Mouse (Mus musculus) forebrain, embryonic 12.5 days (tissue): Measurements from ENCODE around the gene Rbm3. TPM values are rescaled to one million over a fixed set of nuclear protein-coding genes. Genes with fewer than 3 reads are reported as not detected.

ENCODE experiments used
- ATAC-seq: fragments of 200-750 bp; cut with Nextera tagmentation; 2 replicates; pipeline ENCODE4 v1.8.0; 2017; ENCODE audit warnings: moderate TSS enrichment; ENCODE audit not compliant: low FRiP score
- H3K27ac ChIP-seq: fragments of 300-500 bp; sonication (generic); 2 replicates; pipeline ENCODE4 v1.5.1; 2016; ENCODE audit warnings: mild to moderate bottlenecking
- H3K27me3 ChIP-seq: fragments of 300-500 bp; sonication (generic); 2 replicates; pipeline ENCODE4 v1.6.1; 2016; ENCODE audit warnings: mild to moderate bottlenecking
- H3K36me3 ChIP-seq: fragments of 300-500 bp; sonication (generic); replicated peaks from 2 replicates; pipeline ENCODE4 v1.6.1; 2016; ENCODE audit warnings: mild to moderate bottlenecking
- H3K4me1 ChIP-seq: fragments of 300-500 bp; sonication (generic); 2 replicates; pipeline ENCODE4 v1.6.1; 2016
- H3K4me2 ChIP-seq: fragments of 300-500 bp; sonication (generic); 2 replicates; pipeline ENCODE4 v1.6.1; 2016; ENCODE audit warnings: mild to moderate bottlenecking, moderate library complexity
- H3K4me3 ChIP-seq: fragments of 300-500 bp; sonication (generic); replicated peaks from 2 replicates; pipeline ENCODE4 v1.5.1; 2016; ENCODE audit warnings: mild to moderate bottlenecking
- H3K9ac ChIP-seq: fragments of 300-500 bp; sonication (generic); 2 replicates; pipeline ENCODE4 v1.6.1; 2016; ENCODE audit warnings: mild to moderate bottlenecking
- H3K9me3 ChIP-seq: fragments of 300-500 bp; sonication (generic); 2 replicates; pipeline ENCODE4 v1.6.1; 2016
- WGBS: fragments of 180-500 bp; shearing (Covaris S2); methylation state at CpG from one replicate; pipeline ENCODE4 v1.1.7; 2016; 5-methylcytosine and 5-hydroxymethylcytosine counted together
- polyA plus RNA-seq: library from polyadenylated mRNA; unstranded; fragments of >200 nt; fragmentation: Nextera tagmentation; extraction: Ambion mirVana; gene quantifications from 2 replicates; pipeline ENCODE4 v1.2.1, GENCODE M21; 2016

Rbm3 gene
- polyA plus RNA-seq, 1 experiment from 2014 or later = 498 TPM

DNA sequence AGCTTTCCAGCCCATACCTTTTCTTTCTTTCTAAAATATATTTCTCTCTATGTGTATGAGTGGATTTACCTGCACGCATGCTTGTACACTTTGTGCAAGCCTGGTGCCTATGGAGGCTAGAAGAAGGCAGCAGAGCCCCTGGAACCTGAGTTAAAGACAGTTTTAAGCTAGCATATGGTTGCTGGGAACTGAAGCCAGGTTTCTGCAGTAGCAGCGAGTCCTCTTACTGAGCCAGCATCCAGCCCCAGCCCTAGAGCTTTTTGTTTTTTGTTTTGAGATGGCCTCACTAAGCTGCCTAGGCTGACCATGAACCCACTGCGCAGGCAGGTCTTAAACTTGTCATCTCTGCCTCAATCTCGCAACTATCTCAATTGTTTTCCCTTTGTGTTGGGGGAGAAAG is 18.8 kb upstream of the Rbm3 start:
- H3K4me3 ChIP-seq = no peak overlapping the region
- H3K9ac ChIP-seq = no peak overlapping the region

DNA sequence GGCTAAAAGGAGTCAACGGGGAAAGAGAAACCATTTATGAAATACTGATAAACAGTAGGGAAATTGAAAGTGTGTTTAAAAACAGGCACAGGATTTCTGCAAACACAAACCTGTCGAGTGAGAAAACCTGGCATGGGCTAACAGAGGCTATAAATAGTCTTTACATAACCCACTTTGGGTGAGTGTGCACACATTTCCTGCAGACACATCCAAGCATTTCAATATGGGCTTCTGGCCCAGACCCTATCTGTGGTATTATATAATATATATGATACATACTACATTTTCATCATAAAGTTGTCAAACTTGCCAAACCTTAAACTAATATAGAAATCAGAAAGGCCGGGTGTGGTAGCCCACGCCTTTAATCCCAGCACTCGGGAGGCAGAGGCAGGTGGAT is 17.4 kb upstream of the Rbm3 start:
- Histone ChIP-seq H3K4me3 (no peak overlapping the region), H3K36me3 (no peaks in the 10 kb centered on the region), H3K27me3 (no peaks in the 10 kb centered on the region), H3K9ac (no peak overlapping the region), H3K4me2 (no peak overlapping the region), H3K27ac (no peak overlapping the region), H3K9me3 (no peaks in the 10 kb centered on the region), H3K4me1 (no peaks in the 10 kb centered on the region)
- 88% methylated on average over 5 of the region's 5 CpGs for WGBS
- no peak for ATAC-seq

More for the DNA sequence above, 18.8 kb upstream of the Rbm3 start:
- Histone ChIP-seq H3K4me1 (no peaks in the 10 kb centered on the region), H3K4me2 (no peak overlapping the region), H3K27me3 (no peaks in the 10 kb centered on the region), H3K36me3 (no peaks in the 10 kb centered on the region; the same call in 1 of the 2 replicates), H3K27ac (no peak overlapping the region), H3K9me3 (no peaks in the 10 kb centered on the region)
- ATAC-seq = no peak
- 91% methylated on average over 4 of the region's 4 CpGs for WGBS

DNA sequence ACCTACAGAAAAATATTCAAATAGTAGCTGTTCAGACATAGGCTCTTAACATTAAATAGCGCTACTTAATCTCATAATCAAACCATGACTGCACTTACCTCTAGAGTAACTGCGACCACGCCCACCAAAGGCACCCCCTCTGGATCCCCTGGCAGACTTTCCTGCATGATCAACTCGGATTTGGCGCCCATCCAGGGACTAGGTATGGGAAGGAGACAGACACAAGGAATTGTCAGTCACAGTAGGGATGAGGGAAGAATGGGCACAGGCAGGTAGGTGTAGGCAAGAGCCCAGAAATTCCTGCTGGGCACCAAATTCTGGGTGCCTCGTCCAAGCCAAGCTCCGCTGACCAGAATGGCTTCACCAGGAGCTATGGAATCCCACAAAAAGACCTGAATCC is 1.9 kb downstream of the Rbm3 start:
- peak overlapping the region; percentile 83 for H3K9ac ChIP-seq
- H3K4me3 ChIP-seq = peak overlapping the region; percentile 62
- no peak overlapping the region for H3K27ac ChIP-seq
- H3K9me3 ChIP-seq = no peaks in the 10 kb centered on the region
- WGBS = 73% methylated on average over 7 of the region's 7 CpGs
- ATAC-seq = no peak
- no peaks in the 10 kb centered on the region for H3K27me3 ChIP-seq
- H3K36me3 ChIP-seq = peaks cover 31% of the 10 kb centered on the region
- peaks cover 13% of the 10 kb centered on the region for H3K4me1 ChIP-seq
- peak overlapping the region; percentile 78 for H3K4me2 ChIP-seq

DNA sequence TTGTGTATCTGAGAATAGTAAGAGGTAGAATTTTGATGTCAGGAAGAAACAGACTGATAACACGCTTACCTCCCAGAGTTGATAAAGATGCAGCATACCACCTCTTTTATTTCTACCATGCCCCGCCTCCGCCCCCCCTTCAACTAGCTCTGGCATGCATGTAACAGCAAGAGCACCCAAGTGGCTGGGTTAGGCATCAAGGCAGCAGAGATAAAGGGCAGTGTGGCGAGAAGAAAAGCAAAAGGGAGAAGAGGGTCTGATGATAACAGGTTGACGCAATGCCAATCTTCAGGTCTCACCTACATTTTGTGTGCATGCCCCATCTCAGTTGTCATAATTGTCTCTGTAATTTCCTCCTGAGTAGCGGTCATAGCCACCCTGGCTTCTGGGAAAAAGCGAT is 2.7 kb downstream of the Rbm3 start:
- peaks cover 31% of the 10 kb centered on the region for H3K36me3 ChIP-seq
- no peak for ATAC-seq
- H3K4me2 ChIP-seq = no peak overlapping the region
- no peak overlapping the region for H3K9ac ChIP-seq
- WGBS = 90% methylated on average over 7 of the region's 7 CpGs
- H3K27me3 ChIP-seq = no peaks in the 10 kb centered on the region
- peaks cover 13% of the 10 kb centered on the region for H3K4me1 ChIP-seq
- no peak overlapping the region for H3K27ac ChIP-seq
- no peaks in the 10 kb centered on the region for H3K9me3 ChIP-seq
- H3K4me3 ChIP-seq = no peak overlapping the region

DNA sequence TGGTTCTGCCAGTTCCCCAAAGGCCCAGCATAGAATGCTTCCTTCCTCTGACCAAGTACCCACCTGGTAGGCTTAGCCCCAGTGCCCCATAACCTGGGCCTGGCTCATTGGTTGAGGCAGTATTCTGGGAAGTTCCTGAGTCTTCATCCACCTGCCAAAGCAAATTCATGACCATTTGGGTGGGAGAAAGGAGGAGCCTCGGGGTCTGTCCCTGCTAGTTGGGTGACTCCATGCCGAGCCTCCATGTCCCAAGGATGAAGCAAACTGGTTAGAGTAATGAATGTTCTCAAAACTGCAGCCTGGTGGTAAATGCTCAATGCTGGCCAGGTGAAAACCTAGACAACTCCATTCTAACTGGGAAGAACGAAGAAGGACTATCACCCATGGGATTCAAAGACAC is 4.6 kb downstream of the Rbm3 start:
- ATAC-seq = no peak

DNA sequence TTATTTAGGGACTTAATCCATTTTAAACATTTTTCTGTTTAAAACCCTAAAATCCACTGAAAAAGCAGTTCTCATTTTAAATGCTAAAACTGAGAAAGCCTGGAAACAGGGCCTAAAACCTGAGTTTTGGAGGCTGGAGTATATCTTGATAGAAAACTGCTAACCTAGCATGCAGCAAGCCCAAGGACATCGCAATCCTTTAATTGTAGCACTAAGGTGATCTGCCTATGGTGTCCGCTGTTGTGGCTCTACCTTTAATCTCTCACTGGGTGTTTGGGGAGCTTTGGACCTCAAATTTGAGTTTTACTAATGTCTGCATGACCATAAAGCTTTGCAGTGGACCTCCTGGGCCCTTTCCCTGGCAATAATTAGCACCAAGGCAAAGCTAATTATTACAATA is 5.2 kb downstream of the Rbm3 start:
- H3K9ac ChIP-seq = no peak overlapping the region
- no peak overlapping the region for H3K27ac ChIP-seq
- no peaks in the 10 kb centered on the region for H3K27me3 ChIP-seq
- ATAC-seq = no peak
- no peak overlapping the region for H3K4me3 ChIP-seq
- H3K36me3 ChIP-seq = peaks cover 31% of the 10 kb centered on the region
- H3K9me3 ChIP-seq = no peaks in the 10 kb centered on the region
- H3K4me1 ChIP-seq = peaks cover 13% of the 10 kb centered on the region
- H3K4me2 ChIP-seq = no peak overlapping the region
- WGBS = 84% methylated on average over 2 of the region's 2 CpGs

More for the DNA sequence above, 4.6 kb downstream of the Rbm3 start:
- Histone ChIP-seq H3K4me2 (no peak overlapping the region), H3K27ac (no peak overlapping the region), H3K9ac (no peak overlapping the region), H3K36me3 (peaks cover 31% of the 10 kb centered on the region), H3K27me3 (no peaks in the 10 kb centered on the region), H3K4me1 (peaks cover 13% of the 10 kb centered on the region), H3K9me3 (no peaks in the 10 kb centered on the region), H3K4me3 (no peak overlapping the region)
- 83% methylated on average over 3 of the region's 3 CpGs for WGBS

DNA sequence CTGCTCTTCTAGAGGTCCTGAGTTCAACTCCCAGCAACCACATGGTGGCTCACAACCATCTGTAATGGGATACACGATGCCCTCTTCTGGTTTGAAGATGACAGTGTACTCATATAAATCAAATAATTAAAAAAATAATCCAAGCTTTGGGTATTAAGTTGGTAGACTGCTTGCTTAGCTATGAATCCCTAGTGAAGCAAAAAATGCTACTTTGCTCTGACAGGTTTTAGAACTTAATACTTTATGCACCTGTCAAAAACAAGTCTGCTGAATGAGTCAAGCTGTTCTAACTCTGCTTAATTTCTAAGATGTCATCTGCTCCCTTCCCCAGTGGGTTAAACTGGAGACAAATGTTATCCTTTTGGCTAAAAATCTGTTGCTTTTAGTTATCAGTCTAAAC is 6.2 kb downstream of the Rbm3 start:
- Histone ChIP-seq H3K4me2 (no peak overlapping the region), H3K27me3 (no peaks in the 10 kb centered on the region), H3K36me3 (peaks cover 31% of the 10 kb centered on the region), H3K4me3 (no peak overlapping the region), H3K9me3 (no peaks in the 10 kb centered on the region), H3K27ac (no peak overlapping the region), H3K4me1 (peaks cover 13% of the 10 kb centered on the region), H3K9ac (no peak overlapping the region)
- 67% methylated on average over 1 of the region's 1 CpGs for WGBS
- ATAC-seq = no peak

DNA sequence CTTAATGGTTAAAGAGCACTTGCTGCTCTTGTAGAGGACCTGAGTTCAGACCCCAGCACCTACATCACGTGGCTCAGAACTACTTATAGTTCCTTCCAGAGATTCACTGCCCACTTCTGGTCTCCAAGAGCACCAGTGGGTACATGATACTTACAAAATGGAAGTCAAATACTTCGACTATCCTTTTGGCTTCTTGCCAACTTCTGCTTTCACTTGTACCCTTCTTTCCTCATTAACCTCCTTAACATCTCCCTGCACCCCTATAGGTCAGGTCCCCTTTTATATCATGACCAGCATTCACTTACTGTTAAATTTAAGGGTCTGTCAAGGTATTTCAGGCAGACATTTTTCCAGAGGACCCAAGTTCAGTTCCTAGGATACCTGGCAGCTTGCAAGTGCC is 9.8 kb downstream of the Rbm3 start:
- no peak overlapping the region for H3K27ac ChIP-seq
- no peak overlapping the region for H3K4me2 ChIP-seq
- ATAC-seq = no peak
- H3K4me3 ChIP-seq = no peak overlapping the region
- no peaks in the 10 kb centered on the region for H3K4me1 ChIP-seq
- no peaks in the 10 kb centered on the region for H3K9me3 ChIP-seq
- no peak overlapping the region for H3K9ac ChIP-seq
- 57% methylated on average over 2 of the region's 2 CpGs for WGBS
- peaks cover 8% of the 10 kb centered on the region for H3K36me3 ChIP-seq
- no peaks in the 10 kb centered on the region for H3K27me3 ChIP-seq

DNA sequence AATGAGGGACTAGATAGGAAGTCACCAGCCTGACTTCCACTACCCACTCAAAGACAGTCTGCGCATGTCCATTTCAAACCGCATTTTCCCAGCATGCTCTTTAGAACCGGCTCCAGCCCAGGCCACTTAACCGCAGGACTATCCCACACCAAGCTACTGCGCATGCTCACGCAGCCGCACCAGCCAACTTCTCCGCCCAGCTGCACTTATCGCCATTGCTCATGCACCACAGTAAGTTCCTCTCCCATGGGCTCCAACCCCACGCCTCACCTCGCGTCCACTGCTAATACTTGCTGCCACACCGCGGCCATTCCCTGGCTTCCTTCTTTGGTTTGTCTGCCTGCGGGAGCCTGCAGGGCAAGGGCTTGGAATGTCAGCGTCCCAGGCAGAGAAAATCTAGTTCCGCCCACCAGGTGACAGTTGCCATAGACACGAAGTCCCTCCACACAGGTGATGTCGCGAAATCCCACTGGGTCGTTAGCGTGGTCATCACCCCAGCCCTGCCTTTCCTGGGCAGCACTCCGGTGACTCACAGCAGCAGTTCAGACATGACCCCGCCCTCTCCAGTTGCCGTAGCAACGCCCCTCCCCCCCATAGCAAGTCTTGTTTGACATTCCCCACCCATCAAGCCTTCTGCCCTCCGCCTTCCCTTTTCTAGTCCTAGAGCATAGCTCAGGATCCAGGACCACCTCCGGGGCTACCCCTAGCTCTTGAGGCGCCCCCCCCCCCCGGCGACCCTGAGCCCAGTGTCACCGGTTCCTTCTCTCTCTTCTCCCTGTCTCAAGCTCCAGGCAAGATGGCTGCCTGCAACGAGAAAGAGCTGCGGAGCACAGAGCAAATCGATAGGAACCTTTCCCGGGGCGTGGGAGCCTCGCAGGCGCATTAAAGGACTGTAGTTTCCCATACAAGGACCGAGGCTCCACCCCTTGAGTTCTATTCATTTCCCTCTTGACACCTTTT is 13.4 kb downstream of the Rbm3 start, which contains the start of gene Wdr13:
Wdr13 (minus strand) TSS at position 876 of the 960 bp plus-strand sequence.
- H3K4me2 ChIP-seq = peak within 1 kb of the TSS; percentile 56
- H3K9me3 ChIP-seq = no peaks in the 10 kb centered on the region
- H3K27me3 ChIP-seq = no peaks in the 10 kb centered on the region
- no peaks in the 10 kb centered on the region; the same call in none of the 2 replicates for H3K36me3 ChIP-seq
- 14% methylated on average over 38 of the region's 40 CpGs for WGBS
- H3K27ac ChIP-seq = peak within 1 kb of the TSS; percentile 95
- peak within 1 kb of the TSS; percentile 54 for H3K9ac ChIP-seq
- H3K4me1 ChIP-seq = no peaks in the 10 kb centered on the region
- ATAC-seq = peak; percentile 92
- H3K4me3 ChIP-seq = peak within 1 kb of the TSS; percentile 49

DNA sequence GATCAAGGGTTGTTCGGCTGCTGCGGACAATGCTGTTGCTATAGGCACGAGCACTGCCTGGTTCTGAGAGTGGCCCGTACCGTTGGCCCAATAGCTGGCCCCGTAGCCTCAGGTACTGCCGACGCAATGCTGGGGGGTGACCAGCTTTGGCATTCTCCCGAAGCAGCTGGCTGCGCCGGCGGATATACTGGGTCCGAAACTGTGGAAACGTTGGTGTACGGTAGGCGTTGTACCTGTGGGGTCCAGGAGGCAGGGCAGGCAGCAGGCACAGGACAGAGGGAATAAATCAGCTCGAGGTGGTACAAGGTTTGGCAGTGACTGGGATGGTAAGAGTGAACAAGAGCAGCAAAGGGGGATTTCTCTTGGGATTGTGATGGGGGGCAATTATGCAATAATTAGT is 14.3 kb downstream of the Rbm3 start:
- H3K4me2 ChIP-seq = peak overlapping the region; percentile 56
- no peaks in the 10 kb centered on the region for H3K9me3 ChIP-seq
- 91% methylated on average over 17 of the region's 17 CpGs for WGBS
- H3K27ac ChIP-seq = 0 out of 2 replicates have a peak overlapping the region, but pooled peaks have one; percentile 95
- H3K27me3 ChIP-seq = no peaks in the 10 kb centered on the region
- no peaks in the 10 kb centered on the region for H3K4me1 ChIP-seq
- H3K9ac ChIP-seq = no peak overlapping the region
- peak overlapping the region; percentile 49 for H3K4me3 ChIP-seq
- no peaks in the 10 kb centered on the region; the same call in none of the 2 replicates for H3K36me3 ChIP-seq
- ATAC-seq = no peak

DNA sequence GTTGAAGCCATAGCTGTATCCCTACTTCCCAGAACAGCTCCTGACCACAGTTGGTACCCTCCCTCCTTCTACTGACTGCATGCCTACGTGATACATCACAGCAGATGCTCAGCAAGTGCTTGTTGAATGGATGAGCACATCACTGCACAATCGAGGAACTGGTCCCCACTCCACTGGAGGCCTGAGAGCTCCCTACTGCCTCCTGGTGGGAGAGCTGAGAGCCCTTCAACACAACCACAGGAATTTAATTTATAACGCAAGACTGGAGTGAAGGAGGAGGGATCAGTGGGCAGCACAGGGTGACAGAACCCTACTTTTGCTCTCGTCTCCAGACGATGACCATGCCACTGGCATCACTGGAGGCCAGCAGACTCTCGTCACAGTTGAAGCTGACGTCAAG is 20.4 kb downstream of the Rbm3 start:
- Histone ChIP-seq H3K36me3 (peaks cover 13% of the 10 kb centered on the region), H3K9me3 (no peaks in the 10 kb centered on the region), H3K4me2 (no peak overlapping the region), H3K27me3 (no peaks in the 10 kb centered on the region), H3K27ac (no peak overlapping the region), H3K9ac (no peak overlapping the region), H3K4me3 (no peak overlapping the region), H3K4me1 (no peaks in the 10 kb centered on the region)
- WGBS = 80% methylated on average over 7 of the region's 7 CpGs
- no peak for ATAC-seq

DNA sequence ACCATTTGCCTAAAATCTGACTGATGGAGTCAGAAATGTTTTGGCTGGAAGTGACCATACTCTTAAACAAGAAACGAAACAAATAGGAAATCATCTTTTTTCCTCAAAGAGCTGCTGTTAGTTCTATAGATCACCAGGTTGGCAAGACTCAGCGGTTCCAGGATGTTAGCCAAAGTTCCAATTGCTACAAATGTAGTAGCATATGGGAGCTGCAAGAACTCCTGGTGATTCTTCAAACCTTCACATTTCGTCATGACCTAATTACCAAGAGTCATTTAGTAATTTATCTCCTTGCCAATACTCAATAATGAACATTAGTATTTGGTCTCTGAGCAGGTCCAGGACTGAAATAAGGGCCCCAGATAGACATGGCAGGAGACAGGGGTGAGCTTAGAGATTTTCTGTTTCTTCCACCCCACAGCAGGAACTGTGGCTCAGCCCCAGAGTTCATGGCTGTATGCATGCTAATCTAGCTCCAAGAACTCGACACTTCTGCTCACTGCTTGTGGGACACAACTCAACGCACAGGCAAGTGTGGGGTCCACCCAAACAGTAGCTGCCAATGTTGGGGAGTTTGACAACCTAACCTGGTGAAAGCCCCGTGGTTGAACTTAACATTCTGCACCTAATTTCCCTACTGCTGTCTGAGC is 21.7 kb downstream of the Rbm3 start:
- Histone ChIP-seq H3K4me1 (no peaks in the 10 kb centered on the region), H3K27me3 (no peaks in the 10 kb centered on the region), H3K27ac (no peak overlapping the region), H3K9me3 (no peaks in the 10 kb centered on the region), H3K4me2 (no peak overlapping the region), H3K36me3 (peaks cover 13% of the 10 kb centered on the region), H3K4me3 (no peak overlapping the region), H3K9ac (no peak overlapping the region)
- ATAC-seq = no peak
- WGBS = 91% methylated on average over 6 of the region's 6 CpGs
